Mouse (Mus musculus) forebrain, embryonic 15.5 days (tissue): ENCODE results near the gene Tspan9. TPM values are rescaled to one million over a fixed set of nuclear protein-coding genes. Genes with fewer than 3 reads are reported as not detected.
A peak's percentile ranks its signal among the peaks of the same experiment; 100 is the strongest.

Experiments
- ATAC-seq: fragments of 200-750 bp; cut with Nextera tagmentation; replicated peaks from 2 replicates; pipeline ENCODE4 v1.8.0; 2017; ENCODE audit warnings: mild to moderate bottlenecking, moderate TSS enrichment, moderate library complexity
- H3K27ac ChIP-seq: fragments of 300-500 bp; sonication (generic); replicated peaks from 2 replicates; pipeline ENCODE4 v1.5.1; 2015; ENCODE audit warnings: mild to moderate bottlenecking, inconsistent platforms
- H3K27me3 ChIP-seq: fragments of 300-500 bp; sonication (generic); 2 replicates; pipeline ENCODE4 v1.6.1; 2015; ENCODE audit warnings: inconsistent platforms
- H3K36me3 ChIP-seq: fragments of 300-500 bp; sonication (generic); 2 replicates; pipeline ENCODE4 v1.6.1; 2015; ENCODE audit warnings: mild to moderate bottlenecking, inconsistent platforms
- H3K4me1 ChIP-seq: fragments of 300-500 bp; sonication (generic); 2 replicates; pipeline ENCODE4 v1.6.1; 2015; ENCODE audit warnings: inconsistent platforms
- H3K4me2 ChIP-seq: fragments of 300-500 bp; sonication (generic); replicated peaks from 2 replicates; pipeline ENCODE4 v1.6.1; 2015; ENCODE audit warnings: mild to moderate bottlenecking, inconsistent platforms
- H3K4me3 ChIP-seq: fragments of 300-500 bp; sonication (generic); 2 replicates; pipeline ENCODE4 v1.5.1; 2015; ENCODE audit warnings: mild to moderate bottlenecking, inconsistent platforms
- H3K9ac ChIP-seq: fragments of 300-500 bp; sonication (generic); replicated peaks from 2 replicates; pipeline ENCODE4 v1.6.1; 2015; ENCODE audit warnings: mild to moderate bottlenecking, inconsistent platforms
- H3K9me3 ChIP-seq: fragments of 300-500 bp; sonication (generic); 2 replicates; pipeline ENCODE4 v1.6.1; 2016; ENCODE audit warnings: inconsistent platforms
- WGBS: fragments of 180-500 bp; shearing (Covaris S2); methylation state at CpG from one replicate; pipeline ENCODE4 v1.1.7; 2015; ENCODE audit warnings: mixed read lengths; 5-methylcytosine and 5-hydroxymethylcytosine counted together
- polyA plus RNA-seq: library from polyadenylated mRNA; unstranded; fragments of >200 nt; fragmentation: Nextera tagmentation; extraction: Ambion mirVana; gene quantifications from 2 replicates; pipeline ENCODE4 v1.2.1, GENCODE M21; 2015

Tspan9 gene
- polyA plus RNA-seq, 1 experiment from 2014 or later: 45.9 TPM

- no peak overlapping the region for H3K9ac ChIP-seq
- no peaks in the 10 kb centered on the region for H3K27me3 ChIP-seq
- H3K4me2 ChIP-seq: no peak overlapping the region
- H3K27ac ChIP-seq: no peak overlapping the region
- WGBS: 65% methylated on average over 8 of the region's 8 CpGs
- H3K4me1 ChIP-seq: peaks cover 27% of the 10 kb centered on the region
- no peak for ATAC-seq
- no peak overlapping the region for H3K4me3 ChIP-seq
- H3K36me3 ChIP-seq: no peaks in the 10 kb centered on the region
- H3K9me3 ChIP-seq: no peaks in the 10 kb centered on the region
These were observed 47.5 kb downstream of the Tspan9 start for GRCm38 (mm10) chr6:128095906-128096305.

- H3K36me3 ChIP-seq: no peaks in the 10 kb centered on the region
- peaks cover 30% of the 10 kb centered on the region for H3K4me1 ChIP-seq
- WGBS: 74% methylated on average over 10 of the region's 10 CpGs
- no peak overlapping the region for H3K9ac ChIP-seq
- no peaks in the 10 kb centered on the region for H3K27me3 ChIP-seq
- no peak overlapping the region for H3K4me2 ChIP-seq
- peak overlapping the region; percentile 29; the same call in 1 of the 2 replicates for H3K27ac ChIP-seq
- H3K9me3 ChIP-seq: no peaks in the 10 kb centered on the region
- no peak overlapping the region for H3K4me3 ChIP-seq
- ATAC-seq: no peak
These were observed 48.3 kb downstream of the Tspan9 start for GRCm38 (mm10) chr6:128095131-128095530.

GRCm38 (mm10) chr6:128093856-128094628, 49.4 kb downstream of the Tspan9 start:
- ATAC-seq: no peak
- Histone ChIP-seq H3K9me3 (no peaks in the 10 kb centered on the region), H3K9ac (no peak overlapping the region), H3K27ac (no peak overlapping the region), H3K27me3 (no peaks in the 10 kb centered on the region), H3K4me1 (peaks cover 34% of the 10 kb centered on the region), H3K36me3 (no peaks in the 10 kb centered on the region), H3K4me2 (no peak overlapping the region), H3K4me3 (no peak overlapping the region)
- WGBS: 77% methylated on average over 15 of the region's 15 CpGs

GRCm38 (mm10) chr6:128092621-128093020, 50.8 kb downstream of the Tspan9 start:
- Histone ChIP-seq H3K4me2 (no peak overlapping the region), H3K4me3 (no peak overlapping the region), H3K9me3 (no peaks in the 10 kb centered on the region), H3K4me1 (peaks cover 37% of the 10 kb centered on the region), H3K36me3 (no peaks in the 10 kb centered on the region), H3K9ac (no peak overlapping the region), H3K27me3 (no peaks in the 10 kb centered on the region), H3K27ac (no peak overlapping the region)
- WGBS: 89% methylated on average over 5 of the region's 5 CpGs
- ATAC-seq: no peak

DNA sequence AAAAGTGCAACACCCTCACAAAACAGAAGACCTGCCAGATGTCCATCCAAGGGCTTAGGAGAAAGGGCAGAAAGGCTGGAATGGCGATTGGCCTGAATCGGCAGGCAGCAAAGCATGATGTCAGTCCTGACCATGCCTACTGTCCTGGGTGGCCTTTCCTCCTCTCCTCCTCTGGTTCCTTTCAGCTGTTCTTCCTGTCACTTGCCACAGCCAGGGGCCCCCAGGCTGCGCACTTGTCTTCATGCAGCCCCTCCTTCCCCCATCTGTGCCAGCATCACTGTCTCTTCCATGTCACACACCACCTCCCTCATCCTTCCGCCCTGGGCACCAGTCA, 51.6 kb downstream of the Tspan9 start:
- no peak overlapping the region for H3K4me2 ChIP-seq
- WGBS: 86% methylated on average over 4 of the region's 4 CpGs
- H3K9ac ChIP-seq: no peak overlapping the region
- H3K27ac ChIP-seq: no peak overlapping the region
- no peaks in the 10 kb centered on the region for H3K36me3 ChIP-seq
- H3K4me3 ChIP-seq: no peak overlapping the region
- H3K27me3 ChIP-seq: no peaks in the 10 kb centered on the region
- H3K9me3 ChIP-seq: no peaks in the 10 kb centered on the region
- peaks cover 37% of the 10 kb centered on the region for H3K4me1 ChIP-seq
- no peak for ATAC-seq

- H3K4me2 ChIP-seq: no peak overlapping the region
- ATAC-seq: peak; percentile 27
- H3K4me1 ChIP-seq: peaks cover 39% of the 10 kb centered on the region
- no peak overlapping the region for H3K4me3 ChIP-seq
- WGBS: 30% methylated on average over 6 of the region's 6 CpGs
- H3K9me3 ChIP-seq: no peaks in the 10 kb centered on the region
- H3K27me3 ChIP-seq: no peaks in the 10 kb centered on the region
- no peak overlapping the region for H3K27ac ChIP-seq
- no peaks in the 10 kb centered on the region for H3K36me3 ChIP-seq
- no peak overlapping the region for H3K9ac ChIP-seq
These were observed 52.2 kb downstream of the Tspan9 start for GRCm38 (mm10) chr6:128090985-128091832.

DNA sequence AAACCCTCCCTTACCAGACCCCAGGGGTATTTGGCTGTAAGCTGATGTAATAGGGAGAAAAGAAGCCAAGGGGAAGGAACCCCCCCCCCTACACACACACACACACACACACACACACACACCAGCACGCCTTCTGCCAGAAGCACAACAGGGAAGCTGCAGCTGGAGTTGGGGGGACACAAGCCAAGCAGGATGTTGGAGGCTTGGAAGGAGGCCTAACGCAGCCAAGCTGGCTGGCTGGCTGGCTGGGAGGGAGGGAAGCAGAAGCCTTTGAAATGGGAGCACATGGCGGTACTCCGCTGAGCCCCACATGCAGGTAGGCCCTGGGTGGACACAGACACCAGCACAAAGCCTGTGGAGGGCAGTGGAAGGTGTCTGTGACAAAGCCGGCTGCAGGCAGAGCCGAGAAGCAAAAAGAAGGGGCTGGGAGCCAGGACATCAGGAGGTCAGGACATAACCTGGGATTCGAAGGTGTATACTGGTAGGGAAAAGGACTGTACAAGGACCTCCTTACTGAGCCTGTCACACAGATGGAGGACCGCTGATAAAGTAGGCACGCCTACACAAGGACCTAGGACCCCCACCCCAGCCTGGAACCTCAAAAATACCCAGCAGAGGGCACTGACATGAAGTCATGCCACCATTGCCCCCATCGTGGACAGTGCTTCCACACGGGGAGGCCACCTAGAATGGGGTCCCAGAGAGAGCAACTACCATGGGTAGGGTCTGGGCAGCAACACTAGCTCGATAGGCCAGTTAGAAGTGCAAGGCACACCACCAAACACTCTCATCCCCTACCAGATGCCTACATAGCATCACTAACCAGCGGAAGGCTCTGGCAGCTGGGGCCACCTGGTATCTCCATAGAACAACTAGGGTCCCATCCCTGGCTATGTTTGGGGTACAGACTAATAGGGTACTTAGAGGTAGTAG, 53.4 kb downstream of the Tspan9 start:
- WGBS: 65% methylated on average over 13 of the region's 13 CpGs
- Histone ChIP-seq H3K36me3 (no peaks in the 10 kb centered on the region), H3K4me1 (peaks cover 38% of the 10 kb centered on the region), H3K27ac (0 out of 2 replicates have a peak overlapping the region, but pooled peaks have one; percentile 8), H3K4me3 (no peak overlapping the region), H3K9ac (no peak overlapping the region), H3K9me3 (no peaks in the 10 kb centered on the region), H3K4me2 (no peak overlapping the region), H3K27me3 (no peaks in the 10 kb centered on the region)
- ATAC-seq: peak; percentile 36

DNA sequence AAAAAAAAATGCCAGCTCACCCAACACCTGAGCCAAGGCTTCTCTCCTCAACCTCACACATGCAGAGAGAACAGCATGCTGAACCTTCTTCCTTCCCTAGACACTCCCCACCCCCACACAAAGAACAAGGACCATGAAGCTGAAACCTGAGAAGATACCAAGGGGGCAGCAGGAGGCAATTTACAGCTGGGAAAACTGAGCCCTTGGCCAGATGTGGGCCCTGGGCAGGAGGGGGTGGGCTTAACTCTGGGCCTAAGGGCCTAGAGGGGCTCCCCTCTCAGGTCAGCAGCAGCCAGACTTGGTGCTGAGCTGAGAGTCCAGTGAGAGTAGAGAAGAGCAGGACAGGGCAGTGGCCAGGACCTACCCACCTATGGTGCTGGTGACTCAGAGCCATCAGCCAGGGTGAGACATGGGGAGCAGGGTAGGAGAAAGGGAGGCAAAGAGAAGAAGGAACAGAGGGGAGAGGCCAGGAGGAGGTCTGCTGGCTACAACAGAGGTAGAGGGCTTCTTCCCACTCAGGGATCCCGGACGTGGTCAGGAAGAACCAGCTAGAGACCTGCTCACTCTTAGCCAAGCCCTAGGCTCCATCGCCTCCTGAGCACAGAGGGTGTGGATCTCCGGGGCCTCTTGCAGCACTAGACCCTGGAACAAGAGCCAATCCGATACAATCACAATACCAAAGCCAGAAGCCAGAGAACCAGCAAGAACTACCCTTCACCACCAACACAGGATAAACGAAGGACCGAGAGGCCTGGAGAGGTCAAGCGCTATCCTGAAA, 54.5 kb downstream of the Tspan9 start:
- Histone ChIP-seq H3K4me1 (peaks cover 40% of the 10 kb centered on the region), H3K27me3 (no peaks in the 10 kb centered on the region), H3K36me3 (no peaks in the 10 kb centered on the region), H3K4me3 (no peak overlapping the region), H3K4me2 (no peak overlapping the region), H3K27ac (no peak overlapping the region), H3K9me3 (no peaks in the 10 kb centered on the region), H3K9ac (no peak overlapping the region)
- 86% methylated on average over 8 of the region's 8 CpGs for WGBS
- ATAC-seq: no peak

- peak overlapping the region; percentile 25; the same call in 1 of the 2 replicates for H3K27ac ChIP-seq
- H3K9me3 ChIP-seq: no peaks in the 10 kb centered on the region
- no peaks in the 10 kb centered on the region for H3K27me3 ChIP-seq
- ATAC-seq: peak; percentile 49
- H3K36me3 ChIP-seq: no peaks in the 10 kb centered on the region
- peaks cover 39% of the 10 kb centered on the region for H3K4me1 ChIP-seq
- no peak overlapping the region for H3K4me3 ChIP-seq
- WGBS: 59% methylated on average over 9 of the region's 9 CpGs
- no peak overlapping the region for H3K4me2 ChIP-seq
- H3K9ac ChIP-seq: no peak overlapping the region
These were observed 57.8 kb downstream of the Tspan9 start for GRCm38 (mm10) chr6:128085488-128086066.

DNA sequence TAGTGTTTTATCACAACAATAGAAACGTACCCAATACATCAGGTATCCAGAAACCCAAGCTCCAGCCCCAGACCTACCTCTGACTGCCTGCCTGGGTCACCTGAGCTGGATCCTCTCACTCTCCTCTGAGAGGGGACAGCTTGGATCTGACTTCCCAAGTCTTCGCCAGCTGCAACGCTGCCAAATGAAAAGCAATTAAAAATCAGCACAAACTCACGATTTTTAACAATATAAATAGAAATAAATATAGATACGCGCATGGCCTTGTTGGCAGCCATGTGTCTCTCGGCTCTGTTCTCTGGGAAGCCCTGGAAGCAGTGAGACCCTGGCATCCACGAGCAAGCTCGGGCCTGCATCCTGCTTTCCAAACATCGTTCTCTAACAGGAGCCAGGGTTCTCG, 60.1 kb downstream of the Tspan9 start:
- no peaks in the 10 kb centered on the region for H3K9me3 ChIP-seq
- ATAC-seq: no peak
- 65% methylated on average over 11 of the region's 11 CpGs for WGBS
- peaks cover 32% of the 10 kb centered on the region for H3K4me1 ChIP-seq
- no peaks in the 10 kb centered on the region for H3K36me3 ChIP-seq
- no peak overlapping the region for H3K9ac ChIP-seq
- no peaks in the 10 kb centered on the region for H3K27me3 ChIP-seq
- no peak overlapping the region for H3K4me2 ChIP-seq
- peak overlapping the region; percentile 14 for H3K27ac ChIP-seq
- no peak overlapping the region for H3K4me3 ChIP-seq

DNA sequence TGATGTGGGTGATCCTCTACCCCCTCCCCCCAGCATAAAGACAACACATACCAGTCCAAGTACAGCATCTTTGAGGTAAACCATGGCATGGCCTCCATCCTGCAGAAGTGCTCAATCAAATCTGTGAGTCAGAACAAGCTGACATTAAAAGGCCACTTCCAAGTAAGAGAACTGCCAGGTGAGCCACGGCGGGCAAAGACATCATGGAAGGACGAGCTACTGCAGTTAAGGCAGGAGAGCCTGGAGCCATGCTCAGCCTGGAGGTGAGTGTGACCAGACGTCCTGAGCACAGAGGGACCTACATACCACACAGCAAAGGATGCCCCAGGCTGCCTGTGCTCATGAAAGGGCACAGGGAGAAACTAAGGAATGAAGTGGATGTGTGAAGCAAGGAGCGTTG, 61.6 kb downstream of the Tspan9 start:
- ATAC-seq: no peak
- Histone ChIP-seq H3K27me3 (no peaks in the 10 kb centered on the region), H3K9me3 (no peaks in the 10 kb centered on the region), H3K9ac (no peak overlapping the region), H3K27ac (no peak overlapping the region), H3K36me3 (no peaks in the 10 kb centered on the region), H3K4me2 (no peak overlapping the region), H3K4me3 (no peak overlapping the region), H3K4me1 (peaks cover 32% of the 10 kb centered on the region)
- WGBS: 91% methylated on average over 5 of the region's 5 CpGs
